Mouse (Mus musculus) stomach, embryonic 15.5 days (tissue): Measurements from ENCODE around the gene Cyp2c38. TPM values are rescaled to one million over a fixed set of nuclear protein-coding genes. Genes with fewer than 3 reads are reported as not detected.
"Not testable (repeated sequence)": the region's sequence is repeated elsewhere in the genome, so short reads cannot be mapped to it uniquely, and the experiment has no call there.

Source experiments
- ATAC-seq: fragments of 200-750 bp; cut with Nextera tagmentation; 2 replicates; pipeline ENCODE4 v1.8.0; 2017; ENCODE audit warnings: low read depth, moderate number of reproducible peaks, moderate TSS enrichment; ENCODE audit not compliant: insufficient read depth, low FRiP score
- H3K27ac ChIP-seq: fragments of 300-500 bp; sonication (generic); 2 replicates; pipeline ENCODE4 v1.5.1; 2015; ENCODE audit warnings: mild to moderate bottlenecking, inconsistent platforms
- H3K27me3 ChIP-seq: fragments of 300-500 bp; sonication (generic); replicated peaks from 2 replicates; pipeline ENCODE4 v1.6.1; 2015; ENCODE audit warnings: inconsistent platforms
- H3K36me3 ChIP-seq: fragments of 300-500 bp; sonication (generic); 2 replicates; pipeline ENCODE4 v1.6.1; 2015; ENCODE audit warnings: inconsistent platforms
- H3K4me1 ChIP-seq: fragments of 300-500 bp; sonication (generic); 2 replicates; pipeline ENCODE4 v1.6.1; 2015; ENCODE audit warnings: inconsistent platforms
- H3K4me2 ChIP-seq: fragments of 300-500 bp; sonication (generic); 2 replicates; pipeline ENCODE4 v1.6.1; 2015; ENCODE audit warnings: mild to moderate bottlenecking, inconsistent platforms
- H3K4me3 ChIP-seq: fragments of 300-500 bp; sonication (generic); replicated peaks from 2 replicates; pipeline ENCODE4 v1.5.1; 2015; ENCODE audit warnings: inconsistent platforms
- H3K9ac ChIP-seq: fragments of 300-500 bp; sonication (generic); 2 replicates; pipeline ENCODE4 v1.6.1; 2015; ENCODE audit warnings: inconsistent platforms
- H3K9me3 ChIP-seq: fragments of 300-500 bp; sonication (generic); 2 replicates; pipeline ENCODE4 v1.6.1; 2016; ENCODE audit warnings: inconsistent platforms
- WGBS: fragments of 180-500 bp; shearing (Covaris S2); methylation state at CpG from one replicate; pipeline ENCODE4 v1.1.7; 2015; 5-methylcytosine and 5-hydroxymethylcytosine counted together
- polyA plus RNA-seq: library from polyadenylated mRNA; unstranded; fragments of >200 nt; fragmentation: Nextera tagmentation; extraction: Ambion mirVana; gene quantifications from 2 replicates; pipeline ENCODE4 v1.2.1, GENCODE M21; 2015

The Cyp2c38 gene
- not detected in 2 replicates for polyA plus RNA-seq

DNA sequence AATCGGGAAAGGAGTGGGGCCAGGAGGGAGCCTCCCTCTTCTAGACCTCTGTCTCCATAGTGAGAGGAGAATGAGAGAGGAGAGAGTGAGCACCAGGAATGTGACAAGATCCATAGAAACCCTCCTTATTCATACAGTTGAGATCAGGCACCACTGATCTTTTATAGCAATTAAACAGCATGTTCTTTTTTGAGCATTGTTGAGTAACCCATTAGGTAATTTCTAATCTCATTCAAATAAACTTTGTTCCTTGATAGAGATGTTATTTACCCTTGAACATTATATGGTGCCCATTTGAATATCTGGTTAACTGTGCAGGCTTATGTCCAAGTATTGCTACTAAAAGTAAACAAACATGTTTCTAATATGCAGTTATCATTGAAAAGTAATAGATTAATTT is at the start of gene Cyp2c38:
Gene Cyp2c38 (minus strand): TSS at position 135 of the 400 bp plus-strand sequence.
- Histone ChIP-seq H3K4me3 (no peak within 1 kb of the TSS), H3K27me3 (no peaks in the 10 kb centered on the region), H3K4me2 (no peak within 1 kb of the TSS), H3K9me3 (no peaks in the 10 kb centered on the region), H3K9ac (no peak within 1 kb of the TSS), H3K27ac (no peak within 1 kb of the TSS), H3K4me1 (no peaks in the 10 kb centered on the region), H3K36me3 (no peaks in the 10 kb centered on the region)
- 82% methylated on average over 1 of the region's 1 CpGs for WGBS
- ATAC-seq: no peak

GRCm38 (mm10) chr19:39510534-39510933 is 47.7 kb upstream of the Cyp2c38 start, which contains the start of gene Cyp2c39:
Cyp2c39 (plus strand) TSS chr19:39510862.
- Histone ChIP-seq H3K27ac (no peak within 1 kb of the TSS), H3K4me2 (no peak within 1 kb of the TSS), H3K4me3 (no peak within 1 kb of the TSS), H3K9ac (no peak within 1 kb of the TSS), H3K4me1 (no peaks in the 10 kb centered on the region), H3K9me3 (no peaks in the 10 kb centered on the region), H3K36me3 (no peaks in the 10 kb centered on the region), H3K27me3 (no peaks in the 10 kb centered on the region)
- ATAC-seq: no peak
- WGBS: 81% methylated on average over 4 of the region's 4 CpGs

DNA sequence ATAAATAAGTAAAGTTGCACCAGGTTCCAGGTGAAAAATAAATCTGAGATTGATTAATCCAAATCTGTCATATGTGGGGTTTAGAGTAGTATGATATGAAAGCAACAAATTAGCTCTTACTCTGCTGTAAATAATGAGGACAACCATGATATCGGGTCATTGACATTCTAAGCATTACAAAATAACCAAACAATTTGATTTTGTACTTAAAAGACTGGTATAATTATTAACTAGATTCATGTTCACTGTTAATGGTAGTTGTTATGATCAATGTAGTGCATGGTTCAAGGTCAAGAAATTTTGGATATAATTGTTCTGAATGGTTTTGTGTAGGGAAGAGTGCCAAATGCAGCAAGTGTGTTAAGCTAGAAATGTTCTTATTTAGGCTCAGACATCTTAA is 46.7 kb upstream of the Cyp2c38 start:
- Histone ChIP-seq H3K27me3 (no peaks in the 10 kb centered on the region), H3K36me3 (no peaks in the 10 kb centered on the region), H3K27ac (no peak overlapping the region), H3K9me3 (no peaks in the 10 kb centered on the region), H3K4me1 (no peaks in the 10 kb centered on the region), H3K4me3 (no peak overlapping the region), H3K9ac (no peak overlapping the region), H3K4me2 (no peak overlapping the region)
- no peak for ATAC-seq
- 80% methylated on average over 1 of the region's 1 CpGs for WGBS

GRCm38 (mm10) chr19:39506341-39506740 is 43.5 kb upstream of the Cyp2c38 start:
- Histone ChIP-seq H3K9me3 (no peaks in the 10 kb centered on the region), H3K36me3 (no peaks in the 10 kb centered on the region), H3K4me2 (no peak overlapping the region), H3K4me3 (no peak overlapping the region), H3K27me3 (no peaks in the 10 kb centered on the region), H3K27ac (no peak overlapping the region), H3K4me1 (no peaks in the 10 kb centered on the region), H3K9ac (no peak overlapping the region)
- ATAC-seq: no peak

DNA sequence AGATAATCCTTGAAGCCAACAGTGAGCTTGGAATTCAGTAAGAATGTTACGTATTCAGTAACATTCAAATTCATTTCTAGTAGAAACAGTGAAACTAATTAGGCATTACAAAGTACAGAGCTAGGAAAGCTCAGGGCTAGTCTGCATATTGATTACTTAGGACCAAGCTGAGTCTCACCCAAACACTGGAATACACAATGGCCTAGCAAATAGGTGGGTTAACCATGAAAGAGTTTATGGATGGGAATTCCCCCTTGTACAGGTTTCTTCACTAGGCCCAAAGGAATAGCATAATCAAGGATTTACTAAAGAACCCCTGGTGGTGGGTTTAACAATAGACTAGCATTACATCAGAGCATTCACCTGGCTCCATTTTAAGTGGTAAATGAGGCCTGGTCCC is 21.1 kb upstream of the Cyp2c38 start:
- not testable (repeated sequence) for H3K4me1 ChIP-seq, H3K9me3 ChIP-seq, ATAC-seq, H3K27me3 ChIP-seq, H3K4me2 ChIP-seq, H3K4me3 ChIP-seq, H3K27ac ChIP-seq, H3K36me3 ChIP-seq, H3K9ac ChIP-seq
- 95% methylated on average over 1 of the region's 1 CpGs for WGBS

GRCm38 (mm10) chr19:39463923-39464322 is 1.0 kb upstream of the Cyp2c38 start:
- Histone ChIP-seq H3K4me2 (no peak overlapping the region), H3K27me3 (no peaks in the 10 kb centered on the region), H3K27ac (no peak overlapping the region), H3K9me3 (no peaks in the 10 kb centered on the region), H3K9ac (no peak overlapping the region), H3K4me3 (no peak overlapping the region), H3K4me1 (no peaks in the 10 kb centered on the region), H3K36me3 (no peaks in the 10 kb centered on the region)
- no peak for ATAC-seq

Other genes starting within 250 kb of the Cyp2c38 start
- gene Cyp2c29, start 193.7 kb downstream of the Cyp2c38 start, polyA plus RNA-seq: not detected in 2 replicates
- gene Cyp2c39, start 47.8 kb upstream of the Cyp2c38 start, polyA plus RNA-seq: not detected in 2 replicates
- 0.27 TPM in 1 of 2 replicates, not detected in the other for gene Cyp2c67, start 186.0 kb upstream of the Cyp2c38 start, polyA plus RNA-seq